Mouse (Mus musculus) bone marrow macrophage, adult 2 months (primary cell): ENCODE results near the gene Gm44579. TPM values are rescaled to one million over a fixed set of nuclear protein-coding genes. Genes with fewer than 3 reads are reported as not detected.

ENCODE experiments used
- H3K27ac ChIP-seq: 2 replicates; pipeline ENCODE4 v1.5.1; 2012; ENCODE audit warnings: low read depth, low read length; ENCODE audit not compliant: insufficient read depth
- H3K4me1 ChIP-seq: 2 replicates; pipeline ENCODE4 v1.6.1; 2012; ENCODE audit warnings: low read length; ENCODE audit not compliant: control insufficient read depth, insufficient read depth
- H3K4me3 ChIP-seq: 2 replicates; pipeline ENCODE4 v1.5.1; 2012; ENCODE audit warnings: mild to moderate bottlenecking, low read length, moderate library complexity; ENCODE audit not compliant: insufficient read depth
- CTCF ChIP-seq: IDR thresholded peaks from 2 replicates; pipeline ENCODE4 v1.5.1; 2012; ENCODE audit warnings: low read depth, mild to moderate bottlenecking, low read length, moderate library complexity
- POLR2A ChIP-seq: IDR thresholded peaks from 2 replicates; pipeline ENCODE4 v1.6.1; 2012; ENCODE audit warnings: mild to moderate bottlenecking, low read depth, low read length, borderline replicate concordance
- polyA plus RNA-seq: library from polyadenylated mRNA; stranded (reverse); fragments of >200 nt; gene quantifications from 2 replicates; pipeline ENCODE4 v1.2.4, GENCODE M21; 2012; ENCODE audit not compliant: missing spikeins, insufficient read depth, insufficient read length

The Gm44579 gene
- polyA plus RNA-seq = not detected in 2 replicates

DNA sequence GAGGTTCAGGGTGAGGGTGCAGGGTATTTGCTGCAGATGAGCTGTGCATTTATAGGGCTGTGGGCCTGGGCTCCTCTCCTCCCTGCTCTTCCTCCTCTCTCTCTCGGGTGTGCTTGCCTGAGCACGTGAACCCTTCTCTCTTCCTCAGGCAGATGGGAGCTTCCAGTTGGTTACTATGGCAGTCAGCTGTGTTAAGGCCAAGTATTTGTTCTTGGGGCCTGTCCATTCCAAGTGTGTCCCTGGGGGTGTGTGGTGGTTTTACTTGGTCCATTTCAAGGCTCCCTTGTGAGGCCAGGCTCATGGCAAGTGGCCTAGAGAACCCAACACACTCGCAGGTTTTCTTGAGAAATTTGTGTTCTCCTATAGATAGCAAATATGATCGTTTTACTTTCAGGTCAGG lies at the start of gene Gm44579, which contains the start of gene Olfr287:
Gene Gm44579, minus strand, starts transcription at position 101 of the 400 bp plus-strand sequence.
Gene Olfr287, minus strand, starts transcription at position 180 of the 400 bp plus-strand sequence.
- Histone ChIP-seq H3K4me3 (no peak within 1 kb of the TSS), H3K27ac (no peak within 1 kb of the TSS), H3K4me1 (no peaks in the 10 kb centered on the region)
- no peak for TF ChIP-seq POLR2A

DNA sequence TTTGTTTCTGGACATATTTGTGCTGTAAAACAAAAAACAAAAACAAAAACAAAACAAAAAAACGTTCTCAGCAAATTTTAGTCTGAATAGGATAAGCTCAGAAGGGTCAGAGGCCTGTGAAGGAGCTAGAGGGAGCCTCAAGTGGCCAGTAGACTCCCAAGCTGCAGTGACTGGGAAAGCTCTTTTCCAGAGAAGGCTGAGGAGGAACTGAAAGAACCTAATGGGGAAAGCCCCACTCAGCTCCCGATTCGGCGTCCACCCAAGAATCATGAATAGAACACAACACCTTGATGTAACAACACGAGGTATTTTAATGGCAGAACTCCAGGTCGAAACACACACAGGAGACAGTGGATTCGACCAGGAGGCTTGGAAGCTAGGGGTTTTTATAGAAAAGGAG lies 37.0 kb upstream of the Gm44579 start:
- Histone ChIP-seq H3K4me1 (no peaks in the 10 kb centered on the region), H3K4me3 (no peak overlapping the region), H3K27ac (no peak overlapping the region)
- no peak for TF ChIP-seq CTCF
- TF ChIP-seq POLR2A = no peak

DNA sequence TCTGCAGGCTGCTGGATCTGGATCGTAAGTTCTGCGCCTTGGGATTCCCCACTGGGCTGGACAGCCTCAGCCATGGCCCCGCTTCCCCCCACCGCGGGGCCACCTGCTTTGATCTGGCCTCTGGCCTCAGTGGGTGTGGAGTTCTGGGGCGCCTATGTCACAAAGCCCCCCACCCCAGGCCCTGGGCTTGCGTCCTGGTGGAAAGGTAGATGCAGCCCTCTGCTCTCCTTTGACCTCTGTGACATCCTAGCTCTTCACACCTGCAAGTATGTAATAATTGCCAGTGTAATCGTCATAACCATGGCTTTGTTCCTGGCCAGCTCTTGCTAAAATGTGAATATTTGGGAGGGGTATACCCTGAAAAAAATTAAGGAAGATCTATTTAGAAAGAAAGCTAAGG lies 36.4 kb upstream of the Gm44579 start, which contains the start of gene H1fnt:
Gene H1fnt, minus strand, starts transcription at position 101 of the 400 bp plus-strand sequence.
- no peak within 1 kb of the TSS for H3K27ac ChIP-seq

DNA sequence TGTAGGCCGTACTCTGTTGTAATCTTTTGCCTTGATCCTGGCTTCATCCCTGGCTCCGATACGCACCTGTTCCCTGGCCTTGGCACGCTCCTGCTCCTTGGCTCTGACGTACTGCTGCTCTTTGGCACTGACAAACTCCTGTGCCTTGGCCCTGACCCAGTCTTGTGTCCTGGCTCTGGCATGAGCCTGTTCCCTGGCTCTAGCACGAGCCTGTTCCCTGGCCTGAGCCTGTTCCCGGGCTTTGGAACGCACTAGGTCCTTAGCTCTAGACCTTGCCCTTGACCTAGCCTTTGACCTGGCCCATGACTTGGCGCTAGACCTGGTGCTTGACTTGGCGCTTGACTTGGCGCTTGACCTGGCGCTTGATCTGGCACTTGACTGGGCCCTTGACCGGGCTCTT lies 35.5 kb upstream of the Gm44579 start:
- Histone ChIP-seq H3K27ac (no peak overlapping the region), H3K4me3 (no peak overlapping the region), H3K4me1 (no peaks in the 10 kb centered on the region)
- TF ChIP-seq CTCF (no peak), POLR2A (no peak)

More for the DNA sequence above, 36.4 kb upstream of the Gm44579 start, which contains the start of gene H1fnt:
- no peaks in the 10 kb centered on the region for H3K4me1 ChIP-seq
- TF ChIP-seq CTCF = no peak
- no peak for TF ChIP-seq POLR2A
- no peak within 1 kb of the TSS for H3K4me3 ChIP-seq

- TF ChIP-seq CTCF = no peak
- TF ChIP-seq POLR2A = no peak
- Histone ChIP-seq H3K4me1 (peaks cover 2% of the 10 kb centered on the region; the same call in 1 of the 2 replicates), H3K4me3 (no peak overlapping the region), H3K27ac (no peak overlapping the region)
Observed at GRCm38 (mm10) chr15:98235442-98235841, 14.7 kb upstream of the Gm44579 start.

DNA sequence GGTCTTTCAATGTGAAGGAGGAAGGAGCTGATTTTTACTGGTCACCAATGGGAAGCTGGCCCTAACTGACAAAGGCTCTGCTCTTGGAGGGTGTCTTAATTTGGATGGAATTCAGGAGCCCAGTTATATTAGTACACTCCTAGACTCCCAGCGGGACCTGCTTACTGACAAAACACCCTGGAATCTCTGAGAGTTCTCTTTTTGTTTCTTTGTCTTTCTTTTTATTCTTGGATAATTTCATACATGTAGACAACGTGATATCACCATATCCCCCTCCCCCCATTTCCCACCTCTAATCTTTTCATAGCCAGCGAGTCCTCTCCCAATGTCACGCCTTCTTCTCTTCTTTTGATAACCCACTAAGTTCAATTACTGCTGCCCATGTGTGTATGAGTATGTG lies 13.6 kb upstream of the Gm44579 start, which contains the start of gene Olfr286:
Gene Olfr286, minus strand, starts transcription at position 101 of the 400 bp plus-strand sequence.
- Histone ChIP-seq H3K4me3 (no peak within 1 kb of the TSS), H3K4me1 (peaks cover 2% of the 10 kb centered on the region; the same call in 1 of the 2 replicates), H3K27ac (no peak within 1 kb of the TSS)
- TF ChIP-seq CTCF (no peak), POLR2A (no peak)

GRCm38 (mm10) chr15:98226096-98226495 lies 5.3 kb upstream of the Gm44579 start:
- no peak overlapping the region for H3K27ac ChIP-seq
- TF ChIP-seq CTCF (no peak), POLR2A (no peak)
- no peaks in the 10 kb centered on the region for H3K4me1 ChIP-seq
- no peak overlapping the region for H3K4me3 ChIP-seq

- TF ChIP-seq CTCF (no peak), POLR2A (no peak)
- no peak overlapping the region for H3K27ac ChIP-seq
- H3K4me3 ChIP-seq = no peak overlapping the region
- H3K4me1 ChIP-seq = no peaks in the 10 kb centered on the region
Observed at GRCm38 (mm10) chr15:98225610-98226009, 4.8 kb upstream of the Gm44579 start.

GRCm38 (mm10) chr15:98222377-98222776 lies 1.6 kb upstream of the Gm44579 start:
- H3K4me3 ChIP-seq = no peak overlapping the region
- H3K27ac ChIP-seq = no peak overlapping the region
- no peak for TF ChIP-seq CTCF
- TF ChIP-seq POLR2A = no peak
- H3K4me1 ChIP-seq = no peaks in the 10 kb centered on the region

DNA sequence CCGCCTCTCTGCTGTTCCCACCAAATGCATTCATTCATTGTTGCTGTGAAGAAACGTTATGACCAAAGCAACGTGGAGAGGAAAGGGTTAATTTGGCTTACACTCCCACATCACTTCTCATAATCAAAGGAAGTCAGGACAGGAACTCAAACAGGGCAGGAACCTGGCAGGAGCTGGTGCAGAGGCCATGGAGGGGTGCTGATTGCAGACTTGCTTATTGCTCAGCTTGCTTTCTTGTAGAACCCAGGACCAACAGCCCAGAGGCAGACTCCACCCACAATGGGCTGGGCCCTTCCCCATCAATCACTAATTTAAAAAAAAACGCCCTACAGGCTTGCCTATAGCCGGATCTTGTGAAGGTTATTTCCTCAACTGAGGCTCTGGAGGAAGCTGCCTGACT lies 6.6 kb downstream of the Gm44579 start:
- TF ChIP-seq CTCF (no peak), POLR2A (no peak)
- no peak overlapping the region for H3K4me3 ChIP-seq
- peaks cover 4% of the 10 kb centered on the region; the same call in 1 of the 2 replicates for H3K4me1 ChIP-seq
- no peak overlapping the region for H3K27ac ChIP-seq
